Mouse (Mus musculus) heart, postnatal 0 days (tissue): ENCODE data around the gene Tmem213. TPM values are rescaled to one million over a fixed set of nuclear protein-coding genes. Genes with fewer than 3 reads are reported as not detected.

Source experiments
- ATAC-seq: fragments of 200-750 bp; cut with Nextera tagmentation; 2 replicates; pipeline ENCODE4 v1.8.0; 2017; ENCODE audit warnings: low read depth, moderate number of reproducible peaks, moderate library complexity; ENCODE audit not compliant: insufficient read depth
- DNase-seq: peaks from one replicate; pipeline ENCODE4 v3.0.0-alpha.2; 2016; ENCODE audit warnings: low spot score
- H3K27ac ChIP-seq: fragments of 300-500 bp; sonication (generic); 2 replicates; pipeline ENCODE4 v1.5.1; 2014; ENCODE audit warnings: low read depth, mild to moderate bottlenecking
- H3K27me3 ChIP-seq: fragments of 300-500 bp; sonication (generic); 2 replicates; pipeline ENCODE4 v1.6.1; 2014; ENCODE audit warnings: low read length, mixed read lengths; ENCODE audit not compliant: control insufficient read depth, insufficient read depth
- H3K36me3 ChIP-seq: fragments of 300-500 bp; sonication (generic); replicated peaks from 2 replicates; pipeline ENCODE4 v1.6.1; 2014; ENCODE audit warnings: low read length, mixed read lengths; ENCODE audit not compliant: control insufficient read depth, insufficient read depth
- H3K4me1 ChIP-seq: fragments of 300-500 bp; sonication (generic); 2 replicates; pipeline ENCODE4 v1.6.1; 2014; ENCODE audit warnings: antibody characterized with exemption; ENCODE audit not compliant: control insufficient read depth, insufficient read depth
- H3K4me2 ChIP-seq: fragments of 300-500 bp; sonication (generic); 2 replicates; pipeline ENCODE4 v1.6.1; 2014; ENCODE audit warnings: low read depth, mild to moderate bottlenecking, low read length, moderate library complexity
- H3K4me3 ChIP-seq: fragments of 300-500 bp; sonication (generic); 2 replicates; pipeline ENCODE4 v1.5.1; 2014; ENCODE audit warnings: low read depth, low read length
- H3K9ac ChIP-seq: fragments of 300-500 bp; sonication (generic); replicated peaks from 2 replicates; pipeline ENCODE4 v1.6.1; 2014; ENCODE audit warnings: low read depth, low read length, mixed read lengths
- H3K9me3 ChIP-seq: fragments of 300-500 bp; sonication (generic); replicated peaks from 2 replicates; pipeline ENCODE4 v1.6.1; 2016; ENCODE audit warnings: low read length; ENCODE audit not compliant: control insufficient read depth
- CTCF ChIP-seq: IDR thresholded peaks from 2 replicates; pipeline ENCODE4 v1.5.1; 2016; ENCODE audit warnings: antibody characterized with exemption, control low read depth, low read depth
- EP300 ChIP-seq: IDR thresholded peaks from 2 replicates; pipeline ENCODE4 v1.6.1; 2016; ENCODE audit warnings: antibody characterized with exemption, low read depth
- WGBS: fragments of 180-500 bp; shearing (Covaris S2); extraction: QIAGEN DNeasy Blood & Tissue Kit; methylation state at CpG from one replicate; pipeline ENCODE4 v1.1.7; 2014; 5-methylcytosine and 5-hydroxymethylcytosine counted together
- polyA plus RNA-seq: library from polyadenylated mRNA; unstranded; fragments of >200 nt; fragmentation: Nextera tagmentation; extraction: Ambion mirVana; gene quantifications from 2 replicates; pipeline ENCODE4 v1.2.1, GENCODE M21; 2015
- total RNA-seq: library from RNA; depleted of rRNA; stranded (reverse); fragments of >200 nt; gene quantifications from 2 replicates; pipeline ENCODE4 v1.2.3, GENCODE M21; 2014; ENCODE audit warnings: low replicate concordance

The Tmem213 gene
- total and polyA plus RNA-seq, 2 experiments from 2014 or later: not detected

DNA sequence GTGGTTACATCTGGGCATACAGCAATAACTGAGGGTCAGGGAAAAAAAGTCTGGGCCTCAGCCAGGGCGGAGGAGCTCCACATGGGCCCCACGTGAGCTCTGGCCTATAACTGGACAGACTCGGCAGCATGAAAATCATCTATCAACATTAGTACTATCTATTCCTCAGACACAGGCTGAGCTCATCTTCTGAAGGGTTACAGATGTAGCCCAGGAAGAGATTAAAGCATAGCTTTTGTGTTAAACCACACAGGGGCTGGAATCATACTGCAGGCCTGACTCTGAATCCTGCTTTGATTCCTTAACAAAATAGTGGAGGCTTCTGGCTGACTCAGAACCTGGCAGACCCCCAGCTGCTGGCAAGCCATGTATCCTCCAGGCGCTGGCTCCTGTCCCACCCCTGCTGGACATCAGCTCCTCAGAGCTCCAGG, 22.8 kb downstream of the Tmem213 start:
- 64% methylated on average over 4 of the region's 4 CpGs for WGBS
- Histone ChIP-seq H3K27ac (no peak overlapping the region), H3K36me3 (no peaks in the 10 kb centered on the region), H3K4me1 (no peaks in the 10 kb centered on the region), H3K9me3 (no peaks in the 10 kb centered on the region), H3K9ac (no peak overlapping the region), H3K27me3 (no peaks in the 10 kb centered on the region), H3K4me3 (no peak overlapping the region), H3K4me2 (no peak overlapping the region)
- ATAC-seq (peak; percentile 55), DNase-seq (peak; percentile 20)
- no peak for TF ChIP-seq EP300
- TF ChIP-seq CTCF: no peak

GRCm38 (mm10) chr6:38134806-38135559, 25.9 kb downstream of the Tmem213 start:
- TF ChIP-seq EP300: no peak
- no peak overlapping the region for H3K4me2 ChIP-seq
- no peaks in the 10 kb centered on the region for H3K4me1 ChIP-seq
- 76% methylated on average over 8 of the region's 8 CpGs for WGBS
- H3K4me3 ChIP-seq: no peak overlapping the region
- DNase-seq (no peak), ATAC-seq (no peak)
- H3K36me3 ChIP-seq: no peaks in the 10 kb centered on the region
- no peak overlapping the region for H3K9ac ChIP-seq
- no peaks in the 10 kb centered on the region for H3K27me3 ChIP-seq
- no peaks in the 10 kb centered on the region for H3K9me3 ChIP-seq
- no peak overlapping the region for H3K27ac ChIP-seq

DNA sequence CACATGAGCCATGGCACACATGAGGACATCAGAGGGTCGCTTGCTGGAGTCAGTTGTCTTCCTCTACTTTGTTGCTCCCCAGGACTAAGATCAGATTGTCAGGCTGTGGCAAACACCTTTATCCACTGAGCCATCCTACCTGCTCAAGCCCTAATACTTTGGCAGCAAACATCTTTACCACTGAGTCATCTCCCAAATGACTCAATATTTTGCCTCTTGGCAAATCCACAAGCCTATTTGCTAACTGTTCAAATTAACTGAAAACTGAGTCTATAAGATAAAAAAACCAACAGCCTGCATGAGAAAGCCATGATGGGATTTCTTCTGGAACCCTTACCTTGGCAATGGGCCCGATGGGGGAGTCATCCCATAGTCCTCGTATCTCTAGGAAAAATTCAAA, 30.0 kb downstream of the Tmem213 start:
- WGBS: 71% methylated on average over 3 of the region's 3 CpGs
- H3K9me3 ChIP-seq: no peaks in the 10 kb centered on the region

GRCm38 (mm10) chr6:38140402-38140801, 31.3 kb downstream of the Tmem213 start:
- no peak overlapping the region for H3K9ac ChIP-seq
- no peaks in the 10 kb centered on the region for H3K27me3 ChIP-seq
- TF ChIP-seq CTCF (no peak), EP300 (no peak)
- ATAC-seq (no peak), DNase-seq (no peak)
- H3K4me1 ChIP-seq: peaks cover 6% of the 10 kb centered on the region; the same call in 1 of the 2 replicates
- no peak overlapping the region for H3K4me2 ChIP-seq
- H3K9me3 ChIP-seq: no peaks in the 10 kb centered on the region
- 89% methylated on average over 9 of the region's 9 CpGs for WGBS
- H3K36me3 ChIP-seq: no peaks in the 10 kb centered on the region
- H3K4me3 ChIP-seq: no peak overlapping the region
- no peak overlapping the region for H3K27ac ChIP-seq

More for the DNA sequence above, 30.0 kb downstream of the Tmem213 start:
- no peak overlapping the region for H3K9ac ChIP-seq
- H3K4me2 ChIP-seq: no peak overlapping the region
- no peaks in the 10 kb centered on the region for H3K27me3 ChIP-seq
- TF ChIP-seq CTCF (no peak), EP300 (no peak)
- H3K27ac ChIP-seq: no peak overlapping the region
- DNase-seq (no peak), ATAC-seq (no peak)
- no peak overlapping the region for H3K4me3 ChIP-seq
- peaks cover 3% of the 10 kb centered on the region; the same call in 1 of the 2 replicates for H3K4me1 ChIP-seq
- no peaks in the 10 kb centered on the region for H3K36me3 ChIP-seq

DNA sequence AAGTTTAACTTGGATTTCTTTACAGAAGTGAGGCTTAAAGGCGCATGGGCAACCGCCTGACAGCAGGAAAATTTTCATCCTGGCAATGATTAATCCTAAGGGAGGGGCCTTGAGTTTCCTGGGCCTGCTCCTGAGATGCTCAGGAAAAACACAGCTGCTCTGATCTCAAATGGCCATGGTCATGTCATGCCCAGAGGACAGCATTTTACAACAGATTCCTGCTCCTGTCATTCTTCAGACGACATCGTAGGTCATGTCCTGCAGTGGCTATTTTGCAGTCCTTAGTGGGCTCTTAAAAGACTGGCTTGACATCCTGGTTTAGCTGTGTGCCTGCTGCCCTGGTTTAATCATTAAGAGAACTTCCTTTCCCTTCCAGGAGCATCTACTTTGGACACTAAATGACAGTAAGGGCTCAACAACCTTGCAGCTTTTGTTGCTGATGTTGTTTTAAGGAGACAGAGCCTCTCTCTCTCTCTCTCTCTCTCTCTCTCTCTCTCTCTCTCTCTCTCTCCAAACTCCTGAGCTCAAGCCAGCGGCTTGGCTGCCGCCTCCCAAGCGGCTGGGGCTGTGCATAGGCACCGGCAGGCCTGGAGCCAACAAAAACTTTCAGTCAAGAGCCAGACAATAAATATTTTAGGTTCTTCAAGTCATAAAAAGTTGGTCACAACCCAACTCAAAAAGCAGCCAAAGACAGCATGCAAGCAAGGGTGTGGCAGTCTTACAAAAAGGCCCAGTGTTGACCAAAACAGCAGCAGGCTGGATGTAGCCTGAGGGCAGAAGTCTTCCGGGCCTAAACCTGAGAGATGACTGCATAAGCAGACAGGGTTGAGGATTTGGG, 35.3 kb downstream of the Tmem213 start:
- H3K4me1 ChIP-seq: peaks cover 6% of the 10 kb centered on the region; the same call in 1 of the 2 replicates
- TF ChIP-seq CTCF (no peak), EP300 (no peak)
- H3K9me3 ChIP-seq: no peaks in the 10 kb centered on the region
- no peaks in the 10 kb centered on the region for H3K27me3 ChIP-seq
- ATAC-seq (peak; percentile 33; the same call in 1 of the 2 replicates), DNase-seq (peak; percentile 36)
- 41% methylated on average over 9 of the region's 9 CpGs for WGBS
- H3K4me3 ChIP-seq: no peak overlapping the region
- no peak overlapping the region for H3K4me2 ChIP-seq
- no peak overlapping the region for H3K9ac ChIP-seq
- peak overlapping the region; percentile 5; the same call in 1 of the 2 replicates for H3K27ac ChIP-seq
- peaks cover 5% of the 10 kb centered on the region; the same call in 1 of the 2 replicates for H3K36me3 ChIP-seq
